Mouse (Mus musculus) kidney, embryonic 16.5 days (tissue): ENCODE data around the gene Strn3. TPM values are rescaled to one million over a fixed set of nuclear protein-coding genes. Genes with fewer than 3 reads are reported as not detected.
"Not testable (repeated sequence)": the region's sequence is repeated elsewhere in the genome, so short reads cannot be mapped to it uniquely, and the experiment has no call there.

Source experiments
- ATAC-seq: fragments of 200-750 bp; cut with Nextera tagmentation; 2 replicates; pipeline ENCODE4 v1.8.0; 2017; ENCODE audit warnings: moderate TSS enrichment; ENCODE audit not compliant: low FRiP score, low TSS enrichment
- H3K27ac ChIP-seq: fragments of 300-500 bp; sonication (generic); 2 replicates; pipeline ENCODE4 v1.5.1; 2014; ENCODE audit warnings: low read length
- H3K27me3 ChIP-seq: fragments of 300-500 bp; sonication (generic); 2 replicates; pipeline ENCODE4 v1.6.1; 2014; ENCODE audit warnings: low read length, control low read depth, mixed read lengths; ENCODE audit not compliant: insufficient read depth
- H3K36me3 ChIP-seq: fragments of 300-500 bp; sonication (generic); 2 replicates; pipeline ENCODE4 v1.6.1; 2014; ENCODE audit warnings: low read length, control low read depth, mixed read lengths; ENCODE audit not compliant: insufficient read depth
- H3K4me1 ChIP-seq: fragments of 300-500 bp; sonication (generic); 2 replicates; pipeline ENCODE4 v1.6.1; 2014; ENCODE audit warnings: low read length, control low read depth, mixed read lengths; ENCODE audit not compliant: insufficient read depth
- H3K4me2 ChIP-seq: fragments of 300-500 bp; sonication (generic); replicated peaks from 2 replicates; pipeline ENCODE4 v1.6.1; 2014; ENCODE audit warnings: low read depth, low read length
- H3K4me3 ChIP-seq: fragments of 300-500 bp; sonication (generic); 2 replicates; pipeline ENCODE4 v1.5.1; 2014; ENCODE audit warnings: mild to moderate bottlenecking, low read length
- H3K9ac ChIP-seq: fragments of 300-500 bp; sonication (generic); replicated peaks from 2 replicates; pipeline ENCODE4 v1.6.1; 2014; ENCODE audit warnings: low read length
- H3K9me3 ChIP-seq: fragments of 300-500 bp; sonication (generic); 2 replicates; pipeline ENCODE4 v1.6.1; 2016; ENCODE audit warnings: low read length, control low read depth
- WGBS: fragments of 180-500 bp; shearing (Covaris S2); extraction: QIAGEN DNeasy Blood & Tissue Kit; methylation state at CpG from one replicate; pipeline ENCODE4 v1.1.7; 2014; 5-methylcytosine and 5-hydroxymethylcytosine counted together
- polyA plus RNA-seq: library from polyadenylated mRNA; unstranded; fragments of >200 nt; fragmentation: Nextera tagmentation; extraction: Ambion mirVana; gene quantifications from 2 replicates; pipeline ENCODE4 v1.2.1, GENCODE M21; 2015

The Strn3 gene
- polyA plus RNA-seq, 1 experiment from 2014 or later = 38.5 TPM

DNA sequence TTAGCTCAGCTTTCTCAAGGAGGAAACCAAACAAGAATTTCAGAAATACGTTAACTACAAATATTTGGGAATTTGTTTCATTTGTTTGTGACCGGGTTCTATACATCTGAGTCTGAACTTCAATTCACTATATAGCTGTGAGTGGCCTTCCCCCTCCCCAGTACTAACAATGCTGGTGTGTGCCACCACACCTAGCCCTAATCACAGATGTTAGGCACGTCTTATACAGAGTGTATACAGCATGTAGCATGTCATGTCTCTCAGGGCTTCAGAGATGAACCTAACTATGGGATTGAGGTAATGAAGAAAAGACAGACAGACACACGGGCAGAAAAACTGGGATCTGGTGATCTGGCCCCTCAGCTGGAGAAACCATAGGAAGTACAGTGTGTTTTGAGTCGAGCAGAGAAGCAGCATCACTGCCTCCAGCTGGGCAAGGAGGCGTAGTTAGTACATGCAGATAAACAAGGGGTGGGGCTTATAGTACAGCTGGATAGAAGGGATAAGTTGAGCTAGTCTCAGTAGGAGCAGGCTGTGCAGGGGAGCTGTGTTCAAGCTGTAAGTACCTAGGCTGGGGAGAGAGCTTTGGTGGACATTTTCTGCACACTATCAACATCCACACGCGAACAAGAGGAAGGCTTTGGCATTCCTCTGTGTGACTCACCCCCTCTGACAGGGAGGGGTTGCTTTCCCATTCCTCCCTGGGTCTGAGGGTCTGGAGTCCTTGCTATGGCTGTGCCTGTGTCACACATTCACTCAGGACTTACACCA, 8.1 kb upstream of the Strn3 start:
- Histone ChIP-seq H3K9me3 (no peaks in the 10 kb centered on the region), H3K27ac (no peak overlapping the region), H3K4me1 (peaks cover 5% of the 10 kb centered on the region; the same call in 1 of the 2 replicates), H3K4me3 (no peak overlapping the region), H3K36me3 (no peaks in the 10 kb centered on the region), H3K27me3 (no peaks in the 10 kb centered on the region), H3K4me2 (no peak overlapping the region), H3K9ac (no peak overlapping the region)
- 55% methylated on average over 8 of the region's 8 CpGs for WGBS
- peak; percentile 69; the same call in 1 of the 2 replicates for ATAC-seq

DNA sequence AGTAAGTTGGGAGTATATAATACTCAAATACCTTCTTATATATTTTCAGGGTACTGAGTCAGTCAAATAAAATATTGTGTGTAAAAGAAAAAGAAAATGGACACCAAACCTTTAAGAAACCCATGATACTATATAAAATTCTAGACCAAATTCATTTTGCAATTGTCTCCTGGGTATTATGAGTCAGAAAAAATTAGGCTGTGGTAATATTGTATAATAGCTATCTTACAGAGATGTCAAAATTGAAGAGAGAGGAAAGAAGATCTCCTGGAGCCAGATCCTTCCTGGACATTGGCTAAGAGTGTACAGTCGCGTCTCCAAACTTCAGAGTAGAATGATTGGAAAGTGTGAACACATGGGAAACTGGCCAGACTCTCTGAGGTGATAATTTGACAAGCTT, 4.5 kb upstream of the Strn3 start:
- no peaks in the 10 kb centered on the region for H3K27me3 ChIP-seq
- no peak overlapping the region for H3K4me3 ChIP-seq
- no peak overlapping the region for H3K4me2 ChIP-seq
- H3K27ac ChIP-seq = no peak overlapping the region
- 93% methylated on average over 2 of the region's 2 CpGs for WGBS
- H3K4me1 ChIP-seq = peaks cover 15% of the 10 kb centered on the region
- H3K9ac ChIP-seq = no peak overlapping the region
- ATAC-seq = no peak
- no peaks in the 10 kb centered on the region for H3K9me3 ChIP-seq
- H3K36me3 ChIP-seq = no peaks in the 10 kb centered on the region

DNA sequence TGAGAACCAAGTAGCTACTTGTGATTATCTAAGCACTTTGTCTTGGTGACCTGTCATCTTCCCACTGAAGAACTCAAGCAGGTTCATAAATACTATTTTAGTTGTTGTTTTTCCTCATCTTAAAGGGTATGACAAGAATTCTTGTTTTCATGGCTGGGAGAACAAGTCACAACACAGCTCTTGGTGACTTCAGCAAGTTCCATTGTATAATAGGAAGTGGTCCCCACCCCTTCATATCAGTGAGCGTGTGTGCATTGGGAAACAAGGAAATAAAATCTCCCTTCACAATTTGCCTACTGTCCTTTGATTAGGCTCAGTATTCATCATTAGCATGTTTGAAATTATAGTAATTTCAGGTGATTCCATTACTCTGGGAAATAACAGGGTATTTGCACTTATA, 3.3 kb upstream of the Strn3 start:
- Histone ChIP-seq H3K9ac (no peak overlapping the region), H3K36me3 (no peaks in the 10 kb centered on the region), H3K27ac (no peak overlapping the region), H3K4me1 (peaks cover 15% of the 10 kb centered on the region), H3K27me3 (no peaks in the 10 kb centered on the region), H3K9me3 (no peaks in the 10 kb centered on the region), H3K4me2 (no peak overlapping the region), H3K4me3 (no peak overlapping the region)
- ATAC-seq = no peak
- WGBS = 70% methylated on average over 1 of the region's 1 CpGs

DNA sequence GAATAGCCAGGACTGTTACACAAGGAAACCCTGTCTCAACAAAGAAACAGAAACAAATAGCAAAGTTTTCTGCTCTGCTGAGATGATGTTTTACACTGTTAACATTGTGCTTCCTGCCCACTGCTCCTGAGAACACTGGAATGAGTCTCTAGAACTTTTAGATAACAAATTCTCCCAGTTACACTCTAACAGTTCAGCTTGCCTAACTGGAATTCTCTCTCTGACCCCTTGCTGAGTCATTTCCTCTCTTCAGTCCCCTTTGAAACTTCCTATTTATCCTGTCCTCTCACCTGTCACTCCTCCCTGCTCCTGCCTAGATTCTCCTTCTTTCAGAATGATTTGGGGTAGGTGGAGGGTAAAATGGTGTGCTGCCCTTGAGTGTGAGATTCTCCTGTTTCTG, 2.4 kb upstream of the Strn3 start:
- peak overlapping the region; percentile 37; the same call in 1 of the 2 replicates for H3K27ac ChIP-seq
- H3K4me2 ChIP-seq = no peak overlapping the region
- peaks cover 20% of the 10 kb centered on the region for H3K4me1 ChIP-seq
- no peak overlapping the region for H3K9ac ChIP-seq
- no peaks in the 10 kb centered on the region for H3K36me3 ChIP-seq
- ATAC-seq = no peak
- H3K4me3 ChIP-seq = no peak overlapping the region
- no peaks in the 10 kb centered on the region for H3K27me3 ChIP-seq
- no peaks in the 10 kb centered on the region for H3K9me3 ChIP-seq

DNA sequence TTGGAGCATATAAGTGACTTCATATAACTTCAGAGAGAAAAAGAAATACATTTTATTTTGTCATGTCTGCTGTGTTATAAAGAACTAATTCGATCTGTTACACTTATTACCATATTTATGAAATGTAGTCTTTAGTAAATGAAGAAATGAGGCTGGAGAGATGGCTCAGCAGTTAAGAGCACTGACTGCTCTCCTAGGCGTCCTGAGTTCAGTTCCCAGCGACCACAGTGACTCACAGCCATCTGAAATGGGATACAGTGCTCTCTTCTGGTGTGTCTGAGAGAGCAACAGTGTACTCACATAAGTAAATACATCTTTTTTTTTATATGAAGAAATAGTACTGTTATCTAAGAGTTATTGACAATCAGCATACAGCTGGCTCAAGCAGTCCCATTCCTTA, 1.7 kb upstream of the Strn3 start:
- no peak for ATAC-seq
- Histone ChIP-seq H3K4me3 (no peak overlapping the region), H3K9me3 (no peaks in the 10 kb centered on the region), H3K27ac (no peak overlapping the region), H3K36me3 (no peaks in the 10 kb centered on the region), H3K4me2 (no peak overlapping the region), H3K4me1 (peaks cover 25% of the 10 kb centered on the region), H3K27me3 (no peaks in the 10 kb centered on the region), H3K9ac (no peak overlapping the region)
- WGBS = 77% methylated on average over 3 of the region's 3 CpGs

DNA sequence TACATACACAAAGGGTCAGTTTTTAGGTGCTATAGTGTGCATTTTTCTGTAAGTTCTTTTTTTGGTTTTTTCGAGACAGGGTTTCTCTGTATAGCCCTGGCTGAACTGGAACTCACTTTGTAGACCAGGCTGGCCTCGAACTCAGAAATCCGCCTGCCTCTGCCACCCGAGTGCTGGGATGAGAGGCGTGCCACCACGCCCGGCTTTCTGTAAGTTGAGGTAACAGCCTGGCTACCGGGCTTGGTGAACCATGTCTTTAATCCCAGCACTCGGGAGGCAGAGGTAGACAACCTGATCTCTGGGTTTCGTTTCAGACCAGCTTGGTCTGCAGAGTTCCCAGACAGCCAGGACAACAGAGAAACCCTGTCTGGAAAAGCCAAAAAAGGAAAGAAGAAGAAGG, 1.2 kb upstream of the Strn3 start:
- ATAC-seq, H3K9me3 ChIP-seq, H3K36me3 ChIP-seq, H3K27me3 ChIP-seq, H3K4me3 ChIP-seq: not testable (repeated sequence)
- Histone ChIP-seq H3K4me1 (peaks cover 27% of the 10 kb centered on the region), H3K9ac (peak overlapping the region; percentile 35; the same call in 1 of the 2 replicates), H3K27ac (0 out of 2 replicates have a peak overlapping the region, but pooled peaks have one; percentile 58), H3K4me2 (peak overlapping the region; percentile 33)
- 60% methylated on average over 10 of the region's 10 CpGs for WGBS

DNA sequence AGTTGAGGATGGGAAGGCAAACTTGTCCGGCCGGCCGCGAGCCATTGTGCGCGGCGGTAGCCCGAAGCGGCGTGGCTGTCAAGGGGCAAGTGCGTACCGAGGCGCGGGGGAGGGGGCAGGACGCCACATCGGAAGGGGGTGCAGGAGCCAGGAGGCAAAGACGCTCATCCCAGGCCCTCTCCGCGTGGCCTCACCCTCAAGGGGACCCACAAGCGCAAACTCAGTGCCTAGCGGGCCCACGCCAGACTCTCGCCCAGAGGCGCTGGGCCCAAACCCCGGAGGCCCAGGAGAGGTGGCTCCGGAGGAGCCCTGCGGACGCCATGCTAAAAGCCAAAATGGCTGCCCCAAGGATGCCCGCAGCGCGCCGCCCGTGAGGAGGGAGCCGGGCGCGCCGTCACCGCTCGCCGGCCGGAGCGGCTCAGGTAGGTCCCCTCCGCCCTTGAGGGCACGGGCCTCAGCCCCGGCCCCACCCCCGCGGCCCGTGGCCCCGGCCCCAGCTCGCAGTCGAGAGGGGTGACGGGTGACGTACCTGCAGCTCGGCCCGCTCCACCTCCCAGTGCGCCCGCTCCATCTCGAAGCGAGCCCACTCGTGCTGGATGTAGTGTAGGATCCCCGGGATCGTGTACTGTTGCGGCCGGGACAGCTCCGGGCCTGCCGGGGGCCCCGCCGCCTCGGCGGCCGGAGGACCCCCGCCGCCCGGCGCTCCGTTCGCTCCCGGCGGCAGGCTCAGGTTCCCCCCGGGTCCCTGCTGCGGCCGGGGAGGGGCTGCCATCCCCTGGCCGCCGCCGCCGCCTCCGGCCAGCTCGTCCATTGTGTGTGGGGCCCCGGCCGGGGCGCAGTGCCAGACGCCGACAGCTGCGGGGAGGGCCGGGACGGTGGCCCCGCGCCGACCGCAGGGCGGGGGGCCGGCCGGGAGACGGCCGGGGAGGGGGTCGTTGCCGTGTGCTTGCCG, 528 bp downstream of the Strn3 start, which contains the start of gene Ap4s1:
Gene Ap4s1, plus strand, starts transcription at position 141 of the 952 bp plus-strand sequence.
- peak; percentile 81 for ATAC-seq

DNA sequence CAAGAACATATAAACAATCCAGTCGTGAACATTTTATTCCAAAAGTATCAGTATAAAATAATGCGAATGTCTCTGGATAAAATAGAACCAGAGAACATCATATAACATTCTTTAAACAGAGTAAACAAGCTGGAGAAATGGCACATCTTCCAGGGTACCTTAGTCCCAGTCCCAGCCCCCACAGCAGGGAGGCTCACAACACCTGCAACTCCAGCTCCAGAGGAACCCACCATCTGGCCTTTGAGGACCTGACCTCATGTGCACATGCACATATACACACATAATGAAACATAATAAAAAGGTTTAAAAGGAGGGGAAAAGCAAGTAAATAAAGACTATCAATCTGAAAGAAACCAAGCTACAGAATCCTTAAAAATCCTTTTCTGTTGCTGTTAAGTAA, 3.2 kb downstream of the Strn3 start:
- no peak overlapping the region for H3K4me2 ChIP-seq
- WGBS = 85% methylated on average over 2 of the region's 2 CpGs
- H3K9me3 ChIP-seq = no peaks in the 10 kb centered on the region
- no peak overlapping the region for H3K27ac ChIP-seq
- peaks cover 19% of the 10 kb centered on the region for H3K4me1 ChIP-seq
- no peak for ATAC-seq
- no peaks in the 10 kb centered on the region for H3K27me3 ChIP-seq
- no peak overlapping the region for H3K9ac ChIP-seq
- no peaks in the 10 kb centered on the region for H3K36me3 ChIP-seq
- no peak overlapping the region for H3K4me3 ChIP-seq

More for the DNA sequence above, 528 bp downstream of the Strn3 start, which contains the start of gene Ap4s1:
- under 1% methylated on average over 90 of the region's 108 CpGs for WGBS
- Histone ChIP-seq H3K9ac (peak within 1 kb of the TSS; percentile 100), H3K27me3 (no peaks in the 10 kb centered on the region), H3K36me3 (no peaks in the 10 kb centered on the region), H3K27ac (peak within 1 kb of the TSS; percentile 99), H3K4me2 (peak within 1 kb of the TSS; percentile 60), H3K4me1 (peaks cover 27% of the 10 kb centered on the region), H3K9me3 (no peaks in the 10 kb centered on the region), H3K4me3 (peak within 1 kb of the TSS; percentile 97)

DNA sequence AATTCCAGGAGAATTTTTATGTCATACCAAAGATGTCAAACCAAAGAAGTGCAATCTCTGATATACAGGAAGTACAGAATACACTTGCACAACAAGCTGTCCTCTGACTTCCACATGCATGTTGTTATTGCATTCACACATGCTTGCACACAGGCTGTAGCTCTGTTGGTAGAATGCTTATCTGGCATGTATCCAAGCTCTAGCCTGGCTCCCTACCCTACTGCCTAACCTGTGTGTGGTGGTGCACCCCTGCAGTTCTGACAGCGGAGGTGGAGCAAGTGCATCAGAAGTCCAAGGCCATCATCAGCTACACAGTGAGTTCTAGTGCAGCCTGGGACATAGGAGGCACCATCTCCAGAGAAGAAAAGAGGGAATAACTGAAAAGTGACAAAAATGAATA, 12.9 kb downstream of the Strn3 start:
- H3K4me2 ChIP-seq = no peak overlapping the region
- H3K27ac ChIP-seq = no peak overlapping the region
- H3K4me3 ChIP-seq = no peak overlapping the region
- no peaks in the 10 kb centered on the region for H3K36me3 ChIP-seq
- peak; percentile 78 for ATAC-seq
- WGBS = 86% methylated on average over 1 of the region's 1 CpGs
- no peaks in the 10 kb centered on the region for H3K9me3 ChIP-seq
- no peak overlapping the region for H3K9ac ChIP-seq
- no peaks in the 10 kb centered on the region for H3K27me3 ChIP-seq
- peaks cover 24% of the 10 kb centered on the region for H3K4me1 ChIP-seq
